18 mouse cellular contexts compared by ENCODE assay signal in genomic region chr12:75846513-75846912, GRCm38 (mm10). TPM values are rescaled to one million over a fixed set of nuclear protein-coding genes. Genes with fewer than 3 reads are reported as not detected.
DNase-seq lines count a peak whose midpoint lies in the region; ATAC-seq and TF ChIP-seq lines count a peak whose summit lies in the region.
"Had no signal": no experiment of that assay in that cellular context is flagged by ENCODE, and none has a peak within 500 bp of the region (broad histone marks: within the 10 kb centered on the region; RNA-seq: fewer than 3 reads in every experiment).

No protein-coding gene starts in this region.

- TF ChIP-seq CTCF in cerebellum, adult 2 months (IDR thresholded peaks at IDR 0.05; ENCODE audit: borderline replicate concordance, insufficient read depth, low read depth, low read length), result no peak

- H3K4me3 ChIP-seq in heart, embryonic 10.5 days, result no peak overlapping the region
- H3K4me3 ChIP-seq in cerebellum, adult 2 months (replicated peaks; ENCODE audit: insufficient read depth, low read depth, low read length), result no peak overlapping the region
- no peak overlapping the region for H3K4me3 ChIP-seq in midbrain, embryonic 15.5 days
- H3K4me3 ChIP-seq: embryonic facial prominence, embryonic 15.5 days; forebrain, embryonic 12.5 days; gastrocnemius, adult 2 months; hindbrain, embryonic 10.5 days; myocyte had no signal

- no peaks in the 10 kb centered on the region for H3K36me3 ChIP-seq in heart, embryonic 10.5 days
- H3K36me3 ChIP-seq in midbrain, embryonic 15.5 days (replicated peaks), result no peaks in the 10 kb centered on the region
- H3K36me3 ChIP-seq: embryonic facial prominence, embryonic 15.5 days; forebrain, embryonic 12.5 days had no signal

- H3K4me2 ChIP-seq in midbrain, embryonic 15.5 days, result no peak overlapping the region
- H3K4me2 ChIP-seq: embryonic facial prominence, embryonic 15.5 days; forebrain, embryonic 12.5 days; midbrain, embryonic 11.5 days had no signal

- peaks cover 45% of the 10 kb centered on the region for H3K4me1 ChIP-seq in heart, embryonic 10.5 days
- no peaks in the 10 kb centered on the region for H3K4me1 ChIP-seq in cerebellum, adult 2 months (ENCODE audit: control insufficient read depth, insufficient read depth, low read length)
- no peaks in the 10 kb centered on the region for H3K4me1 ChIP-seq in midbrain, embryonic 15.5 days
- H3K4me1 ChIP-seq: embryonic facial prominence, embryonic 15.5 days had no signal

- H3K27ac ChIP-seq in heart, embryonic 10.5 days, result peak overlapping the region; percentile 65; the same call in 1 of the 2 replicates
- no peak overlapping the region for H3K27ac ChIP-seq in cerebellum, adult 2 months (ENCODE audit: insufficient read depth, low read length)
- no peak overlapping the region for H3K27ac ChIP-seq in midbrain, embryonic 15.5 days
- H3K27ac ChIP-seq: embryonic facial prominence, embryonic 15.5 days; forebrain, embryonic 12.5 days; gastrocnemius, adult 2 months; hindbrain, embryonic 10.5 days had no signal

- no peak for ATAC-seq in midbrain, embryonic 15.5 days (replicated peaks)

- no peaks in the 10 kb centered on the region for H3K9me3 ChIP-seq in heart, embryonic 10.5 days
- H3K9me3 ChIP-seq in midbrain, embryonic 15.5 days, result no peaks in the 10 kb centered on the region
- H3K9me3 ChIP-seq: embryonic facial prominence, embryonic 15.5 days; forebrain, embryonic 12.5 days; hindbrain, embryonic 10.5 days had no signal

- no peak overlapping the region for H3K9ac ChIP-seq in midbrain, embryonic 15.5 days
- H3K9ac ChIP-seq: embryonic facial prominence, embryonic 15.5 days; forebrain, embryonic 12.5 days had no signal

- no peaks in the 10 kb centered on the region for H3K27me3 ChIP-seq in heart, embryonic 10.5 days (ENCODE audit: insufficient read depth, poor library complexity, severe bottlenecking)
- H3K27me3 ChIP-seq in cerebellum, adult 2 months (ENCODE audit: control insufficient read depth, insufficient read depth, low read length), result no peaks in the 10 kb centered on the region
- H3K27me3 ChIP-seq in midbrain, embryonic 15.5 days (replicated peaks), result no peaks in the 10 kb centered on the region
- H3K27me3 ChIP-seq: embryonic facial prominence, embryonic 15.5 days; forebrain, embryonic 12.5 days had no signal

- intact Hi-C loops in heart, postnatal 25 days (cut with DNase I), result no loop called here

- no peak for TF ChIP-seq POLR2A in cerebellum, adult 2 months (IDR thresholded peaks at IDR 0.05; ENCODE audit: borderline replicate concordance, insufficient read depth, low read length)

- WGBS in heart, embryonic 10.5 days, result 71% methylated on average over 12 of the region's 12 CpGs
- WGBS in cerebellum, adult 2 months, result 57% methylated on average over 12 of the region's 12 CpGs
- WGBS in midbrain, embryonic 15.5 days, result 79% methylated on average over 12 of the region's 12 CpGs

- DNase-seq in heart, embryonic 10.5 days (ENCODE audit: low spot score), result no peak
- no peak for DNase-seq in heart, postnatal 25 days (ENCODE audit: low spot score)
- DNase-seq in ovary, adult 18-20 months (ENCODE audit: low spot score), result peak; percentile 25
- no peak for DNase-seq in ovary, postnatal 10 days (ENCODE audit: low spot score)
- peak; percentile 97 for DNase-seq in kidney, adult 9 months
- peak; percentile 63 to 77 for DNase-seq in kidney, postnatal 4 days
- no peak for DNase-seq in cerebellum, adult 2 months
- DNase-seq: adrenal gland, postnatal 25 days; cerebellum, adult 9-11 months; gastrocnemius, adult 2 months; right cerebral cortex, postnatal 14 days; thymus, postnatal 4 days had no signal

RNA-seq across cellular contexts. Expression of gene Syne2, which starts 28.6 kb away (rescaled TPM):
- 62.4 and 67.6 TPM in 2 replicates for polyA plus RNA-seq in heart, embryonic 10.5 days (2016; fragmentation: Nextera tagmentation; extraction: Ambion mirVana)
- total RNA-seq in heart, postnatal 25 days (2021), result 10 to 100 TPM; 33.8 to 41.5 TPM
- 39.3 and 45.0 TPM in 2 replicates for polyA plus RNA-seq in cerebellum, adult 2 months (2012; rRNA removed)
- polyA plus RNA-seq in midbrain, embryonic 15.5 days (2015; fragmentation: Nextera tagmentation; extraction: Ambion mirVana), result 52.7 and 56.0 TPM in 2 replicates

Comparison
In these comparisons a context has a peak if more than half of its experiments do, and no peak if none do; other contexts are left out.
1. DNase-seq: peak in ovary, adult 18-20 months (single experiment), kidney, adult 9 months (single experiment) and kidney, postnatal 4 days (2 of 2); none in heart, embryonic 10.5 days (single experiment), heart, postnatal 25 days (single experiment), ovary, postnatal 10 days (single experiment) and cerebellum, adult 2 months (0 of 2).